Mouse (Mus musculus) kidney, postnatal 0 days (tissue): Measurements from ENCODE around the gene Krtap29-1. TPM values are rescaled to one million over a fixed set of nuclear protein-coding genes. Genes with fewer than 3 reads are reported as not detected.

Experiments
- ATAC-seq: fragments of 200-750 bp; cut with Nextera tagmentation; replicated peaks from 2 replicates; pipeline ENCODE4 v1.8.0; 2017; ENCODE audit warnings: low read depth, moderate number of reproducible peaks, moderate TSS enrichment, moderate library complexity; ENCODE audit not compliant: low FRiP score
- DNase-seq: peaks from one replicate; pipeline ENCODE4 v3.0.0-alpha.2; 2016; ENCODE audit warnings: low spot score
- H3K27ac ChIP-seq: fragments of 300-500 bp; sonication (generic); 2 replicates; pipeline ENCODE4 v1.5.1; 2014; ENCODE audit warnings: mild to moderate bottlenecking
- H3K27me3 ChIP-seq: fragments of 300-500 bp; sonication (generic); 2 replicates; pipeline ENCODE4 v1.6.1; 2014; ENCODE audit warnings: low read length, mixed read lengths; ENCODE audit not compliant: insufficient read depth
- H3K36me3 ChIP-seq: fragments of 300-500 bp; sonication (generic); 2 replicates; pipeline ENCODE4 v1.6.1; 2014; ENCODE audit warnings: low read length, mixed read lengths; ENCODE audit not compliant: insufficient read depth
- H3K4me1 ChIP-seq: fragments of 300-500 bp; sonication (generic); replicated peaks from 2 replicates; pipeline ENCODE4 v1.6.1; 2014; ENCODE audit warnings: antibody characterized with exemption, low read length, mixed read lengths; ENCODE audit not compliant: insufficient read depth
- H3K4me2 ChIP-seq: fragments of 300-500 bp; sonication (generic); 2 replicates; pipeline ENCODE4 v1.6.1; 2014; ENCODE audit warnings: mild to moderate bottlenecking, low read length, moderate library complexity, mixed read lengths
- H3K4me3 ChIP-seq: fragments of 300-500 bp; sonication (generic); replicated peaks from 2 replicates; pipeline ENCODE4 v1.5.1; 2014; ENCODE audit warnings: low read depth, low read length
- H3K9ac ChIP-seq: fragments of 300-500 bp; sonication (generic); 2 replicates; pipeline ENCODE4 v1.6.1; 2014; ENCODE audit warnings: low read depth, low read length
- H3K9me3 ChIP-seq: fragments of 300-500 bp; sonication (generic); replicated peaks from 2 replicates; pipeline ENCODE4 v1.6.1; 2016; ENCODE audit warnings: low read length, inconsistent platforms, mixed read lengths
- CTCF ChIP-seq: IDR thresholded peaks from 2 replicates; pipeline ENCODE4 v1.5.1; 2016; ENCODE audit warnings: antibody characterized with exemption, low read depth, mild to moderate bottlenecking, moderate library complexity
- WGBS: fragments of 180-500 bp; shearing (Covaris S2); extraction: QIAGEN DNeasy Blood & Tissue Kit; methylation state at CpG from one replicate; pipeline ENCODE4 v1.1.7; 2014; 5-methylcytosine and 5-hydroxymethylcytosine counted together
- polyA plus RNA-seq: library from polyadenylated mRNA; unstranded; fragments of >200 nt; fragmentation: Nextera tagmentation; extraction: Ambion mirVana; gene quantifications from 2 replicates; pipeline ENCODE4 v1.2.1, GENCODE M21; 2015

Gene Krtap29-1
- polyA plus RNA-seq: not detected in 2 replicates

- H3K27me3 ChIP-seq: no peaks in the 10 kb centered on the region
- H3K4me1 ChIP-seq: no peaks in the 10 kb centered on the region
- ATAC-seq: no peak
- no peak within 1 kb of the TSS for H3K4me2 ChIP-seq
- DNase-seq: no peak
- no peak for TF ChIP-seq CTCF
- H3K4me3 ChIP-seq: no peak within 1 kb of the TSS
- no peaks in the 10 kb centered on the region for H3K36me3 ChIP-seq
- 61% methylated on average over 5 of the region's 5 CpGs for WGBS
- no peak within 1 kb of the TSS for H3K9ac ChIP-seq
- H3K9me3 ChIP-seq: no peaks in the 10 kb centered on the region
- no peak within 1 kb of the TSS for H3K27ac ChIP-seq
These were observed at the start of gene Krtap29-1 for GRCm38 (mm10) chr11:99978953-99979352. Gene Krtap29-1 (minus strand): TSS chr11:99979053.

DNA sequence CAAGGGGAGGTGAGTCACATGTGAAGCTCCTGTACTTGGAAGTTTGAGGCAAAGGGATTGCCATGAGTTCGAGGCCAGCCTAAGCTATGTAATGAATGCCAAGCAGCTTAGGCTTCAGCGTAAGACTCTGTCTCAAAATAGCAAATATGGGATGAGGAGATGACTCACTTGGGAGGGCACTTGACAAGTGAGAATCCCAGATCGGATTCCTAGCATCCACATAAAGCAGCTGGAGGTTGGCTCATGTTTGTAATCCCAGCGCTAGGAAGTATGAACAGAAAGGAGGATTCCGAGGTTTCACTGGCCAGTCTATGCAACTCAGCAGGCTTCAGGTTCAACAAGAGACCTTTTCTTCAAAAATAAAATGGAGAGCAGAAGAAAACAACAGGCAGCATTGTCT lies 42.6 kb upstream of the Krtap29-1 start:
- Histone ChIP-seq H3K9me3 (no peaks in the 10 kb centered on the region), H3K4me2 (no peak overlapping the region)
- 69% methylated on average over 5 of the region's 5 CpGs for WGBS

DNA sequence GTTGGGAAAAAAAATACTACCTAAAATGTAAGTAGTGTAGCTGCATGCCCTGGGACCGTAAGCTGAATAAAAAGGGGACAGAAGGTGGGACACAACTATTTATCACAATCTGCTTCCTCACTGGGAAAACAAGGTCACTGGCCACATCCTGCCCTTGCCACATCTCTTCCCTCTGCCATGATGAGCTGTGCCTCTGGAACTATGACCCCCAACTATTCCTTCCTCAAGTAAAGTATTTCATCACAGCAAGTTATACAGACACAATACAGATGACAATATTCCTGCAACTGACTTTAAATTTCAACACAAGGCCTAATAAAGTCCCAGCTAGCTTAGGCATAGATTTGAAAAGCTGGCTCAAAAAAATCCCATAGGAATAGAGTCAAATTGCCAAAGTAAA lies 40.6 kb upstream of the Krtap29-1 start:
- Histone ChIP-seq H3K4me1 (no peaks in the 10 kb centered on the region), H3K9me3 (no peaks in the 10 kb centered on the region), H3K4me3 (no peak overlapping the region), H3K4me2 (no peak overlapping the region), H3K27ac (no peak overlapping the region), H3K27me3 (no peaks in the 10 kb centered on the region), H3K9ac (no peak overlapping the region), H3K36me3 (no peaks in the 10 kb centered on the region)
- ATAC-seq (no peak), DNase-seq (no peak)
- TF ChIP-seq CTCF: no peak
- WGBS: 79% methylated on average over 1 of the region's 1 CpGs

More for the DNA sequence above, 42.6 kb upstream of the Krtap29-1 start:
- no peak for TF ChIP-seq CTCF
- no peaks in the 10 kb centered on the region for H3K36me3 ChIP-seq
- no peak for ATAC-seq
- no peak overlapping the region for H3K27ac ChIP-seq
- no peak overlapping the region for H3K9ac ChIP-seq
- no peak for DNase-seq
- no peaks in the 10 kb centered on the region for H3K4me1 ChIP-seq
- no peak overlapping the region for H3K4me3 ChIP-seq
- H3K27me3 ChIP-seq: no peaks in the 10 kb centered on the region

GRCm38 (mm10) chr11:100016112-100016511 lies 37.3 kb upstream of the Krtap29-1 start, which contains the start of gene Krt33a:
Gene Krt33a (minus strand): TSS chr11:100016212.
- Histone ChIP-seq H3K9ac (no peak within 1 kb of the TSS), H3K4me2 (no peak within 1 kb of the TSS), H3K36me3 (no peaks in the 10 kb centered on the region), H3K4me3 (no peak within 1 kb of the TSS), H3K27ac (no peak within 1 kb of the TSS), H3K27me3 (no peaks in the 10 kb centered on the region), H3K9me3 (no peaks in the 10 kb centered on the region), H3K4me1 (no peaks in the 10 kb centered on the region)
- ATAC-seq (no peak), DNase-seq (no peak)
- WGBS: 68% methylated on average over 4 of the region's 4 CpGs
- TF ChIP-seq CTCF: no peak

GRCm38 (mm10) chr11:100013691-100014171 lies 34.9 kb upstream of the Krtap29-1 start:
- no peak overlapping the region for H3K4me3 ChIP-seq
- H3K27ac ChIP-seq: no peak overlapping the region
- no peak for DNase-seq
- no peak overlapping the region for H3K4me2 ChIP-seq
- no peak overlapping the region for H3K9ac ChIP-seq
- WGBS: 60% methylated on average over 4 of the region's 4 CpGs
- H3K9me3 ChIP-seq: no peaks in the 10 kb centered on the region
- H3K27me3 ChIP-seq: no peaks in the 10 kb centered on the region
- no peaks in the 10 kb centered on the region for H3K4me1 ChIP-seq
- no peak for ATAC-seq
- no peaks in the 10 kb centered on the region for H3K36me3 ChIP-seq
- TF ChIP-seq CTCF: no peak

DNA sequence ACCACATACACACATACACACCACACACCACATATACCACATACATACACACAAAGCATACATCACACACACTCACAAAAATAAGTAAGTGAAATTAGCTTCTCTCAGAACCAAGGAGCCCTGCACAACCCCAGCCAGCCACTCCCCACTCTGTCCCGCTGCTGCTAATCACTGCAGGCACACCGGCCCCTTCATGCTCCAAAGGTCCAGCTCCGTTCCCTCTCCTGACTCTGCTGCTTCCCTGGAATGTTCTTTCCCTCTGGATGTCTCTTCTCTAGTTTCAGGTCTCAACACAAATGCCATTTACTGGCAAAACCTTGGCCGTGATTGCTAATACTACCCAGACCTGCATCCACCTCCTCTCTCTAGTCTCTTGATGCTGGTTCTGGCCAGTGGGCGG lies 31.8 kb upstream of the Krtap29-1 start:
- Histone ChIP-seq H3K36me3 (no peaks in the 10 kb centered on the region), H3K27me3 (no peaks in the 10 kb centered on the region), H3K4me1 (no peaks in the 10 kb centered on the region), H3K9me3 (no peaks in the 10 kb centered on the region), H3K9ac (no peak overlapping the region), H3K4me3 (no peak overlapping the region), H3K27ac (no peak overlapping the region), H3K4me2 (no peak overlapping the region)
- no peak for ATAC-seq
- peak; percentile 56 for DNase-seq
- TF ChIP-seq CTCF: no peak
- 40% methylated on average over 5 of the region's 5 CpGs for WGBS

- Histone ChIP-seq H3K27ac (no peak overlapping the region), H3K27me3 (no peaks in the 10 kb centered on the region), H3K9ac (no peak overlapping the region), H3K4me3 (no peak overlapping the region), H3K4me1 (no peaks in the 10 kb centered on the region), H3K4me2 (no peak overlapping the region), H3K9me3 (no peaks in the 10 kb centered on the region), H3K36me3 (no peaks in the 10 kb centered on the region)
- no peak for ATAC-seq
- no peak for TF ChIP-seq CTCF
- DNase-seq: no peak
- WGBS: 90% methylated on average over 5 of the region's 5 CpGs
These were observed 29.5 kb upstream of the Krtap29-1 start for GRCm38 (mm10) chr11:100008336-100008735.
